Mouse (Mus musculus) stomach, embryonic 16.5 days (tissue): ENCODE measurements around the gene Klhl25. TPM values are rescaled to one million over a fixed set of nuclear protein-coding genes. Genes with fewer than 3 reads are reported as not detected.
"Not testable (repeated sequence)": the region's sequence is repeated elsewhere in the genome, so short reads cannot be mapped to it uniquely, and the experiment has no call there.

Experiments used
- ATAC-seq: fragments of 200-750 bp; cut with Nextera tagmentation; 2 replicates; pipeline ENCODE4 v1.8.0; 2017; ENCODE audit warnings: moderate number of reproducible peaks, moderate TSS enrichment; ENCODE audit not compliant: insufficient read depth, low FRiP score
- H3K27ac ChIP-seq: fragments of 300-500 bp; sonication (generic); 2 replicates; pipeline ENCODE4 v1.5.1; 2014; ENCODE audit warnings: low read length
- H3K27me3 ChIP-seq: fragments of 300-500 bp; sonication (generic); 2 replicates; pipeline ENCODE4 v1.6.1; 2014; ENCODE audit warnings: low read length, control low read depth, mixed read lengths; ENCODE audit not compliant: control insufficient read depth, insufficient read depth
- H3K36me3 ChIP-seq: fragments of 300-500 bp; sonication (generic); 2 replicates; pipeline ENCODE4 v1.6.1; 2014; ENCODE audit warnings: low read length; ENCODE audit not compliant: control insufficient read depth, insufficient read depth
- H3K4me1 ChIP-seq: fragments of 300-500 bp; sonication (generic); 2 replicates; pipeline ENCODE4 v1.6.1; 2014; ENCODE audit warnings: low read length, control low read depth, mixed read lengths; ENCODE audit not compliant: control insufficient read depth, insufficient read depth
- H3K4me2 ChIP-seq: fragments of 300-500 bp; sonication (generic); 2 replicates; pipeline ENCODE4 v1.6.1; 2014; ENCODE audit warnings: low read depth, low read length, mixed read lengths
- H3K4me3 ChIP-seq: fragments of 300-500 bp; sonication (generic); replicated peaks from 2 replicates; pipeline ENCODE4 v1.5.1; 2014; ENCODE audit warnings: mild to moderate bottlenecking, low read length
- H3K9ac ChIP-seq: fragments of 300-500 bp; sonication (generic); 2 replicates; pipeline ENCODE4 v1.6.1; 2014; ENCODE audit warnings: low read length
- H3K9me3 ChIP-seq: fragments of 300-500 bp; sonication (generic); replicated peaks from 2 replicates; pipeline ENCODE4 v1.6.1; 2016; ENCODE audit warnings: low read length, control low read depth; ENCODE audit not compliant: control insufficient read depth
- WGBS: fragments of 180-500 bp; shearing (Covaris S2); extraction: QIAGEN DNeasy Blood & Tissue Kit; methylation state at CpG from one replicate; pipeline ENCODE4 v1.1.7; 2014; 5-methylcytosine and 5-hydroxymethylcytosine counted together
- polyA plus RNA-seq: library from polyadenylated mRNA; unstranded; fragments of >200 nt; fragmentation: Nextera tagmentation; extraction: Ambion mirVana; gene quantifications from 2 replicates; pipeline ENCODE4 v1.2.1, GENCODE M21; 2015

Gene Klhl25
- polyA plus RNA-seq, 1 experiment from 2014 or later, result 13.3 TPM

GRCm38 (mm10) chr7:75834932-75835631 lies 13.0 kb upstream of the Klhl25 start:
- H3K9ac ChIP-seq, H3K27me3 ChIP-seq, H3K9me3 ChIP-seq, H3K4me2 ChIP-seq, ATAC-seq, H3K27ac ChIP-seq, H3K4me1 ChIP-seq, H3K36me3 ChIP-seq, H3K4me3 ChIP-seq: not testable (repeated sequence)
- 41% methylated on average over 3 of the region's 6 CpGs for WGBS

DNA sequence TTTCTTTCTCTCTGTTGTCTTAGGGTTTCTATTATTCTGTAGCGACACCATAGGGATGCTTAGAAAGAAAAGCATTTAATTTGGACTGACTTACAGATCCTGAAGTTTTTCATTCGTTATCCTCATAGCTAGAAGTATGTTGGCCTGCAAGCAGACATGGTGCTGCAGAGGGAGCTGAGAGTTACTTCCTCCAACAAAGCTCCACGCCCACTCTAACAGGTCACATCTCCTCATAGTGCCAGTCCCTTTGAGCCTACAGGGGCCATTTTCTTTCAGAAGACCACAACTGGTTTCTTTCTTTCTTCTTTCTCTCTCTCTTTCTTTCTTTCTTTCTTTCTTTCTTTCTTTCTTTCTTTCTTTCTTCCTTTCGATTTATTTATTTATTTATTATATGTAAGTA lies 8.0 kb upstream of the Klhl25 start:
- 76% methylated on average over 4 of the region's 4 CpGs for WGBS
- Histone ChIP-seq H3K27ac (no peak overlapping the region), H3K9ac (no peak overlapping the region), H3K4me3 (no peak overlapping the region), H3K27me3 (no peaks in the 10 kb centered on the region), H3K4me1 (no peaks in the 10 kb centered on the region), H3K36me3 (no peaks in the 10 kb centered on the region), H3K9me3 (no peaks in the 10 kb centered on the region), H3K4me2 (no peak overlapping the region)
- no peak for ATAC-seq

DNA sequence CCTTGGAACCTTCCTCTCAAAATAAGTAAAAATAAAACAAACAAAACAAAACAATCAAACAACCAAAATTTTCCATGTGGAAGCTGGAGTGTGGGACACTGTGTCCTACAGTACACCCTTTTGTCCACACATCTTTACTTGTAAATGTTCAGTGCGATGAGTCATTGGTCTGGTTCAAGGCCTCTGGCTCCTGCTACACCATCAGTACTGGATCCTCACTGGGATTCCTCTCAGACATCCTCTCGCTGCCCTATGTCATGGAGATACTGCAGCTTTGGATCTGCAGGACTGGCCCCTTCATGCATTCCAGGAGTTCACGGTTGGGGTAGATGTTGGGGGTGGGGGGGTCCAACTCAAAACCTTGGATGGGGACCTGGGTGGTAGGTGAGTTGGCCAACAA lies 5.8 kb upstream of the Klhl25 start:
- Histone ChIP-seq H3K27ac (no peak overlapping the region), H3K4me3 (no peak overlapping the region), H3K36me3 (no peaks in the 10 kb centered on the region), H3K27me3 (no peaks in the 10 kb centered on the region), H3K4me1 (0 out of 2 replicates have a peak, but pooled peaks cover under 1% of the 10 kb centered on the region), H3K9ac (no peak overlapping the region), H3K4me2 (no peak overlapping the region), H3K9me3 (no peaks in the 10 kb centered on the region)
- 86% methylated on average over 3 of the region's 3 CpGs for WGBS
- ATAC-seq, result no peak

DNA sequence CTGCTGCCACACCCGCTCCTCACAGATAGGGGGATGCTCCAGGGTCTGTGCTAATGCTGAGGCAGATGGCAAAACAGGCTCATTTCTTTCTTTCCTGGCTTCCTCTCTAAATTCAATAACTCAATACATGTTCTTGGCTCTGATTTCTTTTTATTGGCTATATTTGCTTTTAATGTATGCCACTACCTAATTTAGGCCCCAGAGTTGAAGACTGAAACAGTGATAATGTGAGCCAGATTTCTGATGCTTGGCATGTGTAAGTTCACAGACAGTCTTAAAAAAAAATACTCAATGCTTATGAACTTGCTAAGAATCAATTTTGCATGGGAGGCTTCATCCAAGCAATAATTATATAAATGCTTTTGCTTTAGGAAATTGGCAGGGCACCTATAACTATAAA lies 2.2 kb upstream of the Klhl25 start:
- no peak for ATAC-seq
- Histone ChIP-seq H3K27ac (no peak overlapping the region), H3K36me3 (no peaks in the 10 kb centered on the region), H3K9ac (no peak overlapping the region), H3K4me1 (peaks cover 11% of the 10 kb centered on the region), H3K4me2 (no peak overlapping the region), H3K4me3 (no peak overlapping the region), H3K27me3 (no peaks in the 10 kb centered on the region), H3K9me3 (no peaks in the 10 kb centered on the region)
- WGBS, result 94% methylated on average over 1 of the region's 1 CpGs

DNA sequence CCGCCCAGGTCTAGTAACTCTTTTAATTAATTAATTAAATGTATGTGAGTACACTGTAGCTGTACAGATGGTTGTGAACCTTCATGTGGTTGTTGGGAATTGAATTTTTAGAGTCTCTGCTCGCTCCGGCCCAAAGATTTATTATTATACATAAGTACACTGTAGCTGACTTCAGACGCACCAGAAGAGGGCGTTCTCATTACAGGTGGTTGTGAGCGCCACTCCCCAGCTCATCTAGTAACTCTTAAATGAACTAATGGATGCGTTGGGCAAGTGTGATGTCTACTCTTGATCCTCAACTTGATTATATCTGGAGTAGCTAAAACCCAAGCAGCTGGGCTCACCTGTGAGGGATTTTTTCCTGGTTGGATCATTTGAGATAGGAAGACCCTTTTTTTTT lies 1.2 kb upstream of the Klhl25 start:
- Histone ChIP-seq H3K36me3 (no peaks in the 10 kb centered on the region), H3K27me3 (no peaks in the 10 kb centered on the region), H3K9ac (no peak overlapping the region), H3K4me3 (no peak overlapping the region), H3K4me2 (no peak overlapping the region), H3K27ac (no peak overlapping the region), H3K9me3 (no peaks in the 10 kb centered on the region), H3K4me1 (peaks cover 13% of the 10 kb centered on the region)
- 48% methylated on average over 7 of the region's 7 CpGs for WGBS
- no peak for ATAC-seq

GRCm38 (mm10) chr7:75847489-75847888 lies 621 bp upstream of the Klhl25 start:
- Histone ChIP-seq H3K4me3 (peak overlapping the region; percentile 90), H3K36me3 (no peaks in the 10 kb centered on the region), H3K4me1 (peaks cover 19% of the 10 kb centered on the region), H3K9me3 (no peaks in the 10 kb centered on the region), H3K27me3 (no peaks in the 10 kb centered on the region), H3K4me2 (peak overlapping the region; percentile 59), H3K27ac (peak overlapping the region; percentile 79), H3K9ac (peak overlapping the region; percentile 70)
- no peak for ATAC-seq
- 5% methylated on average over 6 of the region's 6 CpGs for WGBS

DNA sequence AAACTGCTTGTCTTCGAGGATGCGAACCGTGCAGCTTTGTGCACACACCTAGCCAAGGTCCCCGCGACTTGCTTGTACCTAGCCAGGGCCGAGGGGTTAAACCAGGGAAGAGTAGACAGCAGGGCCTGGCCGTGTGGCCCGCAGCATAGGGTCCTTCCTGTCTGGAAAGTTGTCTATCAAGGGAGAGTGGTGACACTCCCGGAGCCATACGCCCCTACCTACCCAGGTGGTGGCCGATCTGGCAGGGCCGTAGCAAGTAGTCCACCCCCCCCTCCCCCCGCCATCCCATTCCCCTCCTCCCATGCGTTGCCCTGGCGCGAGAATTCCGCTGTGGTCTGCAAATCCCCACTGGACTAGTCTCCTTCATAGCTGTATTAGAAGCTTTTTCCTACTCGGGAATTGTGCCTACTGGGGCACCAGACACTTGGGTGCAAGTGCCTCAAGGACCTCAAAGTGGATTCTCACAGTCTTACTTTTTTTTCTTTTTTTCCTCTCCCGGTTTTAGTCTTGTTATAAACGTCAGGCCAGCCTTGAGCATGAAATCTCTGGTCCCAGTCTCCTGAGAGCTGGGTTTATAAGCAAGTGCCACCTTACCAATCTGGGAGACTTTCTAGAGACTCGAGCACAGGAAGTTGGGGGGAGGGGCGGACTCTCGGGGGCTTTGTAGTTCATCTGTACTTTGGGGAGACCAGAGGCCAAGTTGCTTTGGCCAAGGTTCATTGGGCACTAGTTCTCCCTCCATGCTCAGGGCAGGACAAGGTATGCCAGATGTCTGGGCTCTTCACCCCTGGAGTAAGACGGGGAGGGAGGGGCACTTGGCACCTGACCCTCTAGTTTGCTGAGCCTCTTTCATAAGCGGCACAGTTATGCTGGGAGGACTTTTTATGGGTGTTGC lies 913 bp downstream of the Klhl25 start:
- Histone ChIP-seq H3K4me3 (peak overlapping the region; percentile 90), H3K9ac (peak overlapping the region; percentile 89), H3K4me1 (peaks cover 27% of the 10 kb centered on the region), H3K27ac (peak overlapping the region; percentile 93), H3K27me3 (no peaks in the 10 kb centered on the region), H3K4me2 (peak overlapping the region; percentile 97), H3K9me3 (no peaks in the 10 kb centered on the region), H3K36me3 (no peaks in the 10 kb centered on the region)
- no peak for ATAC-seq
- WGBS, result under 1% methylated on average over 25 of the region's 25 CpGs

DNA sequence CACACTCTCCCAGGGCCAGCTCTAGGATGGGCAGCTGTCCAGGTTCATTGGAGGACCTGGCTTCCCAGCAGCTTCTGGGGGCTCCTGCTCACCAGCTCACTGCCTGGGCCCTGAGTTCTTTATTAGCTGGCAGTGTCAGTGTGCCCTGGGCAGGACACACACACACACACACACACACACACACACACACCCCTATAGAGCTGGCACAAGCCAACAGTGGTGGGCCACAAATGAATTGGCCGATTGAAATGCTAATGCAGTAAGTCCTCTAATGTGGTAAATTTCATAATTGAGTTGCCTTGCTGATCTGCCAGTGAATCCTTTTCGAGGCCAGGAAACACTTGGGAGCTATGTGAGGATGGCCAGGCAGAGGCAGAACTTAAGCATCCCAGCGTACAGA lies 2.3 kb downstream of the Klhl25 start:
- H3K9me3 ChIP-seq, H3K4me3 ChIP-seq, ATAC-seq, H3K36me3 ChIP-seq, H3K27ac ChIP-seq, H3K27me3 ChIP-seq, H3K4me2 ChIP-seq, H3K9ac ChIP-seq: not testable (repeated sequence)
- WGBS, result 86% methylated on average over 1 of the region's 3 CpGs
- H3K4me1 ChIP-seq, result peaks cover 32% of the 10 kb centered on the region

DNA sequence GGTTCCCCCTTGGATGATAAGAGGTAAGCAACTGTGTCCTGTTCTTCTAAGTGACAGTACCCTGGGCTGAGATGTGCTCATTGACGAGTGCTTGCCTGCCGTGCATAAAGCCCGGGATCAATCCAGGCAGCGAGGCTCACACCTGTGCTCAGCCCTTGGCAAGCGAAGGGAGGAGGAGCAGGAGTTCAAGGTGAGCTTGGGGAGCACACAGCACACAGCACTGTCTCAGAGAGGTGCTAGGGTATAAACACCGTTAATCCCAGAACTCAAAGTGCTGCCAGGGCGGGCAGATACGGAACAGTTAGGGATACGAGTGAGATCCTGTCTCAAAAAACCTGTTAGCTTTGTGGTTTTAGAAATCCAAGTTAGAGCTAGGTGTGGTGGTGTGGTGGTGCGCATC lies 3.2 kb downstream of the Klhl25 start:
- H3K9ac ChIP-seq, result no peak overlapping the region
- no peaks in the 10 kb centered on the region for H3K9me3 ChIP-seq
- no peaks in the 10 kb centered on the region for H3K27me3 ChIP-seq
- no peaks in the 10 kb centered on the region for H3K36me3 ChIP-seq
- ATAC-seq, result no peak
- H3K4me1 ChIP-seq, result peaks cover 32% of the 10 kb centered on the region
- 84% methylated on average over 10 of the region's 10 CpGs for WGBS
- no peak overlapping the region for H3K4me2 ChIP-seq
- H3K4me3 ChIP-seq, result no peak overlapping the region
- no peak overlapping the region for H3K27ac ChIP-seq
